Mouse (Mus musculus) naive thymus-derived CD4-positive, alpha-beta T cell, adult 2 months (primary cell): ENCODE results near the gene Btbd11.

ENCODE experiments used
- DNase-seq: peaks from one replicate; pipeline ENCODE4 v3.0.0-alpha.2; 2011; ENCODE audit warnings: low read depth

Btbd11 gene

DNA sequence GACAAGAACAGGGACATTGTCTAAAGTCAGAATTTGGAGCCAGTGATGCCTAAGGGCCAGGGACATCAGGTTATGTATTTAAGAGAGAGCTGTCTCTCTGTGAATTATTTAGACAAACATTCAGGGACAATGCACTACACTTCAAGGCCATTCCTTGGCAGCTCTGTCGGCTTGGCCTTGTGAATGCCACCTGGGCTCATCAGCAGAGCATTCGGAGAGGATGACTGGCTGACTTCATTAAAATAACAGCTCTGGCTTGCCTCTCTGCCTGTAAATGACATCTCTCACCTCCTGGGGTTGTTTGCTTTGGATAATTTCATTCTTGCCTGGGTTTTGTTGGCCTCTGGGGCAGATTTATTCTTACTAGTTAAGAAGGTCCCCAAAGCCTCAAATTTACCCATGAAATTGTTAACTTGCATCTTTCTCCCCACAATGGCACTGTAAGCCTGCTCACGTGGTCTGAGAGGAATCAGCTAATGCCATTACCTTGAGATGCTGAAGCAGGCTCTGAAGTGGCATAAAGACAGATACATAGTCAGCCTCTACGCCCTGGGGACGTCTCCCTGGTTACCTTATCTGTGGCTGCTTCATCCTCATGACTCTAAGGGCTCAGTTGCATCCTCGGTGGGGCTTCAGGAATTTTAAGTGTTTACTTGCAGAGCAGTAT, 93.5 kb downstream of the Btbd11 start:
- no peak for DNase-seq

DNA sequence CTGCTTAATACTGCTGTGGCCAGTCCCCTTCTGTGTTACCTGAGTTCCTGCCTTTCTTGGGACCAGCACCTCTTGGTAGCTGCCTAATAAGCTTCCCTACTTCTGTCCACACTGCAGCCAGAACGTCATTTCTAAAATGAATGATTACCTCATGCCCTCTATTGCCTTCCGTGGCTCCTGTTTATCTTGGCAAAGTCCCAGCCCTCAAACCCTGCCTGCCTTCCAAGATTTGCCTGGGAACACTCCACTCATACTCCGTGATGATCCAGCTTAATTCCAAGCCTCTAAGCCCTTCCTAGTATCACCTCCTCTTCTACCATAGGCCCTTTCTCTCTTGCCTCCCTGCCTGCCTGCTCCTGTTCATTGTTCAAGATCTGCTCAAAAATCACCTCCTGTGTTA, 94.5 kb downstream of the Btbd11 start:
- DNase-seq: no peak

DNA sequence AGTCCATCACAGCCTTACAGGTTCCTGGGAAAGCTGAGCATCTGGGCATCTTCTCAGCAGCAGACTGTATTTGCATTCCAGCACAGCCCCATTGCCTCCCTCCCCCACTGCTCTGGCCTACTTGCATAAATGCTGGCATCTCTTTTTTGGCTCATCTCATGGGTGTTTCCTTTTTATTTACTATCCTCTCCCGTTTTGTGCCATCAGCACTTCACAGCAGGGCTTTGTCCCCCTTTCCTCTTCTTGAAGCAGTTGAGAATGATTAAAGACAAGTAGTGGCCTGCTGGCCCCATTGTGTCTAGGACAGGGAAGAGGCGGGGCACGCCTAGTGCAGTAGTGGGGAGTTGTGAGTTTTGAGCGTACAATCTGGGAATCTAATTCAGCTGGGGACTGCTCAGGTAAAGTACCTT, 95.5 kb downstream of the Btbd11 start:
- DNase-seq: no peak

DNA sequence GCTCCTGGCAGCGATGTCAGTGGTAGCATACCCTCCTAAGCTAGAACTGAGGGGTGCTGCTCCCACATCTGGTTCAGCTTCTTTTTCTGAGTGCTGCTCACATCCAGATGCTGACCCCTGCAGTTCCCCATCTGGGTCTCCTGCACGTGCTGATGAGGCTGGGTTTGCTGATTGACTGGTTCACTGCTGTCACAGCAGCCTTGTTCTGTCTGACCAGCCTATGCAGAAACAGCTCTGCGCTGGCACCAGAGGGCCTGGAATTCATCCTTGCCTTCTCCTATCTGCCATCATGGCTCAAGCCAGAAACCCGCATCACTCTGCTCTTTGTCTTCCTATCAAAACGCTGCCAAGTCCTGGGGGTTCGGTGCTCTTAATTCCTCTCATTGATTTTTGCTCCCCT, 95.9 kb downstream of the Btbd11 start:
- DNase-seq: no peak

DNA sequence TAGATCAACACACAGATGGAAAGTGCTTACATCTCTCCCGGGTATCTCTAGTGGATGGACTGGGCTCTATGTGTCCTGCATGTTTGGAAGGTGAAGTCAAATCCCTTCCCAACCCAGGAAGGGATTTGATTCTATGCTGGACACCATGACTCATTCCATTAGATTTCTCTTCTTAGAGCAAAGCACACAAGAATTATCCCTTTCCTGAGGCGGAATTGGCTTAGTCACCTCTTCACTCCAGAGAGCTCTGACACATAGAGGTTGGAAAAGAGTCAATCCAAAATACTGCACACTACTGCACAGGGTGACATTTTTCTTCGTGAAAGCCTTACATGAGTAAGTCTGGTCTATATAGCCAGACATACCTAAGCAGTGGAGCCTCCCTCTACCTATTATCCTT, 99.8 kb downstream of the Btbd11 start:
- no peak for DNase-seq

DNA sequence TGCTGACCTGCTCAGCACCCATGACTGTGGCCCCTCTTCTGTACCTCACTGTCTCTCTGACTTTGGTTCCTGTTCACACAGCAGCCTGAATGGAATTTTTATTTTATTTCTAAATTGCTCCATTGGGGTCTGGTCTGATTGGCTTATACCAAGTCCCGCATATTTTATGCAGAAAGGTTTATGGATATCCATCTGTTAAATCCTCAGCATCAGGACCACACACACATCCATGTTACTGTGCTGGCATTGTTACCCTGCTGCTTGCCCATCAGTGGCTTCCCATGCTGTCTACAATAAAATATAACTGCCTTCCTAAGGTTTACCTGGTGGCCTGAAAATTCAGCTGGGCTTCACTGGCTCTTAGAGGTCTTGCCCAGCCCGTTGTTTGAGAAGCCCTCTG, 106.0 kb downstream of the Btbd11 start:
- DNase-seq: no peak

DNA sequence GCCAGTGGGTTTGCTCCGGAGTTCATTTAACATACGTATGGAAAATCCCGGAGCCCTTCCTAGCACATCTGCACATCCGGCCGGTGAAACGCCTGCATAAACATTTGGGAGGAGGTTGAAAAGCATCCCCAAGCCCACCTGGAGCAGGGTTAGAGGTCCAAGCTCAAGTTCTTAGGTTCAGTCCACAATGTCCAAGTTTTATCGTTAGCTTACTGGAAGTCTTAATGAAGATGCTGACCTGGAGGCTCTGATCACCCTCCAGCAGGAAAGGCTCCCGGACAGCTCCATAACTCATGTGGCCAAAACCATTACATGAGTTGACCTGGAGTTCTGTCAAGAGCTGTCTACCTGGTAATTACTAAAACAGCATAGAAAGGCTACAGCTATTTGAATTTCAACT, 109.7 kb downstream of the Btbd11 start:
- no peak for DNase-seq

DNA sequence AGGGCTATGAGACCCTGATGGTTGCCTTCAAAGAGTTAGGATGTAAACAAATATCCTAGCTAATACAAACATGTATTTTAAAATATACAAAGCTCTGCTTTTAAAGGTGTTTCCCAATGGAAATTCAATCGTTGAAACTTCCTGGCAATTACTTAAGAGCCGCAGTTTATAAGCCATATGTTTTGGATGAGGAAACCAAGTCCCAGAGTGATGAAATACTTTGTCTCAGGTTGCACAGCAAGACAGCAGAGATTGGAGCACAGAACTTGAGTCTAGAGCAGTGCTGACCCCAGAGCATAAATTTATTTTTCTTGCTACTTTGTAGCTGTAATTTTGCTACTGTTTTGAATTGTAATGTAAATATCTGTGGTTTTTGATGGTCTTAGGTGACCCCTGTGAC, 110.4 kb downstream of the Btbd11 start:
- no peak for DNase-seq

DNA sequence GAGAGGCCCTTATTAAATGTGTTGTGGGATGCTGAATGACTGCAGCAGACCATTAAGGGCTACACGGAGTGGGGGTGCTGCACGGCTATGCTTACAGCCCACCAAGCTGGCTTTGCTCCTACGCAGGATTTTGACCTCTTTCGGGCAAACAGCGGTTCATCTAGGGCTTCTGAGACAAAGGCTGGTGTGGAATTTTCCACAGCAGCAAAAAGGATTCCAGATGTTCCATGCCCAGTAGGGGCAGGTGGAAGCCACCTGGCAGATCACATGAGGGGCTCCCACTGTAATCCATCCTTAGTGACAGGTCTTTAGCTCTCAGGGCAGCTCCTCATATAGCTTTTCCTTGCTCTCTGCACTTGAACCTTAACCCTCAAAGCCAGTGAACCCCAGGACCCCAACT, 111.3 kb downstream of the Btbd11 start:
- no peak for DNase-seq

DNA sequence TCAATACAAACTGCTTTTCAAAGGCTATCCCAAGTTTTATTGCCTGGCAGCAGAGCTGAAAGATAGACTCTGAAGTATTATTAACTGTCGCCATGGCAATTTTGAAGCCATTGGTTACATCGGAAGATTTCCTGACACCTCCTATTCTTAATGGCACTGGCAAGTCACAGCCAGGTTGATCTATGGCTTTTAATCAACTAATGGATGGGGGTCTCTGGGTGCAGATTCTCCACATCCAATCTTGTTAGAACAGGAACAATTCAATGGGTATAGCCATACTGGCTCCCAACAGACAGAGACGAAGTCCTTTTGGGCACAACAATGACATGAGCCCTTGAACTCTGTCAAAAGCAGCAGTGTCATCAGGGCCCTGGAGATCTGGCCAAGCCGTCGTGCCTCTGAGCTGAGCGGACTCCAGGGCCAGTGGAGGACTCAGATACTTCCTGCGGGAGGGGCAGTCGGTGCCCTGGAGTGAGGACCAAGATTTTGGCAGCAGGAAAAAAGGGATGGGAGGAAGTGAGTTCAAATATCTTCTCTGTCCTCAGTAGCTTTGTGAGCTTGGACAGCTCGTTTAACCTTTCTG, 114.0 kb downstream of the Btbd11 start:
- DNase-seq: no peak

DNA sequence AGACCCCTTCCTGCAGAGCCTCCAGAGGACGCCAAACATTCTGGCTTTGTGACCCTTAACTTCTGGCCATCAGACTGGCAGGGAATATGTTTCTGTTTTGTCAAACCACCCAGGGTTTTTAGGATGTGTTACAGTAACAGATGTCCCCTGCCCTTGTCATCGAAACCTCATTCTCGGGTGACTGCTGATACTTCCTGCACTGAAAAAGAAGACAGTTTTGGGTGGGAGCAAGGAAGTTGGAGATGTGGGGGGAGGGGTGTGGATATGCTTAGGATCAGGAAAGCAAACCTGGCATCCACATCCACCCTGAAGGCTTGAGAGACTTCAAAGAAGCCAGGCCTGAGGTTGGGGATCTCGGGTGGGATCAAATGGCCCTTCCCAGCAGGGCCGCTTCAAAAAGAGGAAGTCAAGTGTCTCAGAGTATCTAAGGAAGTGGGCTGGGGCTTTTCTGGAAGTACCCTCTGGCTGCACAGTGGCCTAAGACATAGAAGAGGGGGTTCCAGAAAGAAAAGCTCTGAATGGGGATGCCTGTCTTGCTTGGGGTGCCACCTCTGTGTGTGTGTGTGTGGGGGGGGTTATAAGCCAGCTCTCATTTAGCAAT, 115.5 kb downstream of the Btbd11 start:
- no peak for DNase-seq

DNA sequence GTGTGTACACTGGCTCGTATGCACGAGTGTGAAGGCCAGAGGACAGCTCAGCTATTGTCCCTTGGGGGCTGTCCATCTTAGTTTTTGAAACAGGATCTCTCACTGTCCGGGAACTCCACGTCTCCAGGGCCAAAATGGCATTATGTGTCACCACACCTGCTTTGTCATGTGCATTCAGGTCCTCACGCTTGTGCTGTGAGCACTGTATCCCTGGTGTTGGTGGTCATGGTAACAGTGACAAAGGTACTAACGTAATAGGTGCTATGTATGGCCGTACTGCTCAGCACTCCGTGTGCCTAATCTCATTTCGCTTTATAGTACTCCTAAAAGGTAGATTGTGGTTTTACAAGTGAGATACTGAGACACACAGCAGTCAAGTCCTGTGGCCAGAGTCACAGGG, 116.0 kb downstream of the Btbd11 start:
- no peak for DNase-seq

DNA sequence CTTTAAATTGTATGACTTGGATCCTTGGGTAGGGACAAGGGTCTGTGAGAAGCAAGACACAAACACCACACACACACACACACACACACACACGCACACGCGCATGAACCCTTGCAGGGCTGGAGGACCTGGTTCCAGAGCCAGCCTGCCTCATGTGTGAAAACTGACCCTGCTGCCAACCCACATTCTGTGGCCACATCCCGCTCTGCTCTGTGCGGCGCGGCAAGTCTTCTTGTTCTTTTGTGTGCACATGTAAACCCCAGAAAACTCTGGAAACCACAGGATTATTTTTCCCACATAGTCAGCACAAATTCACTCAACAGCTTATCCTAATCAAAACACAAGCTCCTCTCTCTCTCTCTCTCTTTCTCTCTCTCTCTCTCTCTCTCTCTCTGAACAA, 116.8 kb downstream of the Btbd11 start:
- DNase-seq: no peak

DNA sequence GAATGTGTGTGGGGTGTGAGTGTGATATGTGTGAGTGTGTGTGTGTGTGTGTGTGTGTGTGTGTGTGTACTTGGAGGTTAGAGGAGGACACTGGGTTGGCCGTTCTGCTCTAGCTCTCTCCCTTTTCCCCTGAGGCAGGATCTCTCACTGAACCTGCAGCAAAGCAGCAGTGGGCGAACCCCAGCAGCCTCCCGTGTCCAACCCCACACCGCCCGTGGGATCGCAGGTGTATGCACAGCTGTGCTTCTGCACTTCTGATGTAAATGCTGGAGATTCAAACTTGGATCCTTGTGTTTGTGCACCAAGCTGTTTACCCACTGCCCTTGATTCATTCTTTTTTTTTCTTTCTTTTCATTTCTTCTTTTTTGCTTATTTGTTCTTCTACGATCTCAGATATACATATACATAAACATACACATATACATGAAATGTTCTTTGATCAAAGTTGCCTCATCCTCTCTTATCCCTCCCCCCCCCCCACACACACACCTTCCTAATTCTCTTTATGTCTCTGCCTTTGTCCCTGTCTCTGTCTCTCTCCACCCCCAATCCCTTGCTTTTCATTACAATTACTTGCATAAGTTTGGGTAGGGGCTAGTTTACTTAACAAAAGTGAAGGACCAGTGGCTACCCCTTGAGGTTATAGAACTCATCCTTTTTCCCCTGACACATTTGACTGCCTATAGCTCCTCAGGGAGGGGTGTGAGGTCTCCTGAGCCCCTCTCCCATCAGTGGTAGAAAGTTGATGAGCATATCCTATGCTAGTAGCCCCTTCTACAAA, 120.8 kb downstream of the Btbd11 start:
- DNase-seq: no peak

DNA sequence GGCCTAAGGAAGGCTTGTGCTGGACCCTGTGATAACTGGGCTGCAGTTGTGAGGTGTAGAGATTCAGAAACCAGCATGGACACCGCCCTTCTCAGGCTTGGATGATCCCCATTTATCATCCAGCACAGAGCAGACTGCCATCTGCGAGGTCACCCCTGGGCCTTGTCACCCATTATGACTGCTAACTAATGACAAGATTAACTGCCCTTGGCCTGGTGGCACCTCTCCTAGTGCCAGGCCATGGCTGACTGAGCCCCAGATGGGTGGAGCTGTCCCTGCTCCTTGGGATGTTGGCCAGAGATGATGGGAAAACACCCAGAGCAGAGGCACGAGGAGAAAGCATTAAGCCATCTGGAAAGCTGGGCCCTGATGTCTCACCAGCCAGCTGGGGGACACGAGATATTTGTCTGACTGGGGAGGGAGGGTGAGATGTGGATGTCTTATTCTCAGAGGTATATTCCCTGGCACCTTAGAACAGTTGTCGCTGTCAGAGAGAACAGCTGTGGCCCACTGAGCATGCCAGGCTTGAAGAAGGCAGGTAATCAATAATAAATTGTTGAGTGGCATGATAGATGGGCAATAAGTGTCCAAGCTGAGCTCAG, 121.7 kb downstream of the Btbd11 start:
- no peak for DNase-seq

DNA sequence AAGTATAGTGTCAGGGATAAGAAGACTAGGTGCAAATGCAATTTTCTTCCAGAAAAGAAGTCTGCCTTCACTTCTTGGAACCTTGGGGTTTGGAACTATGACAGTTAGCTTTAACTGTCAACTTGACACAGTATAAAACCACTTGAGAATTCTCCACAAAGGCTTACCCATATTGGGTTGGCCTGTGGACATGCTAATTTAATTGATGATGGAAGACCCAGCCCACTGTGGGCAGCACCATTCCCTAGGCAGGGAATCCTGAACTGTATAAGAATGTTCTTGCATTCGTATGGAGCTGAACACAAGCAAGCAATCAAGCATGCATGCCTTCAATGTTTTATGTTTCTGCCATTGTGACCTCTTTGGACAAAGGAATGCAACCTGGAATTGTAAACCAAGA, 122.4 kb downstream of the Btbd11 start:
- no peak for DNase-seq

DNA sequence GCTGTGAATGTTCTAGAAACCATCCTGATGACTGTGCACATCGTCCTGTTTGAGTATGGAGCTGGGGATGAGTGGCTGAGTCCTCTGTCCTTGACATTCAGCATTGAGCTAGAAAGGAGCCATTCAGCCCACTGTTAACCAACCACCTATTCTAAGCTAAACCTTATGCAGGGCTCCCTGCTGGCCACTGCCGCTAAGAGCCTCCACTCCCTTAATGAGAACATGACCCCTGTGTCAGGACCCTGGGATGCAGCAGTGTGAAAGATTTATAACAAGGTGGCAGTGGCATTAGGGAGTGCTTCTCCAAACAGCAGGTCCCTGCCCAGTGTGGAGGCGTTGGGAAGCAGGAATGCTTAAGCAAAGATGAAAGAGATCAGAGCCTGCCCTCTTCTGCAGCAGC, 123.7 kb downstream of the Btbd11 start:
- DNase-seq: no peak

DNA sequence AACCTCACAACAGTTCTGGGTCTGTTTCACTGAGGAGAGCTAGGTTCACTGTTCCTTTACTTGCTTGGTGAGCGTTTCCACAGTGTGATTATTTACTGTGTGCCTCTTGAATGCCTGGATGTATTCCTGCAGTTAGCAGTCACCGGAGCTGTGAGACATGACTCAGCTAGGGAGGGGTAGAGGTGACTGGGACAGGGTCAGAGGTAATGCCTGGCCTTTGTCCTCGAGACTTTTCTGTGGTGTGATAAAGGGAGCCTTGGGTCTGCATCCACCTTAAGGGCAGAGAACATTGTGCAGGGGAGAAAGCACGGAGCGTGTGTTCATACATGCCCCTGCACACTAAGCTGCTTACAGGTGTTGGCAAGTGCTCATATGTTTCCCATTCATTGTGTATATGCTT, 126.2 kb downstream of the Btbd11 start:
- no peak for DNase-seq

DNA sequence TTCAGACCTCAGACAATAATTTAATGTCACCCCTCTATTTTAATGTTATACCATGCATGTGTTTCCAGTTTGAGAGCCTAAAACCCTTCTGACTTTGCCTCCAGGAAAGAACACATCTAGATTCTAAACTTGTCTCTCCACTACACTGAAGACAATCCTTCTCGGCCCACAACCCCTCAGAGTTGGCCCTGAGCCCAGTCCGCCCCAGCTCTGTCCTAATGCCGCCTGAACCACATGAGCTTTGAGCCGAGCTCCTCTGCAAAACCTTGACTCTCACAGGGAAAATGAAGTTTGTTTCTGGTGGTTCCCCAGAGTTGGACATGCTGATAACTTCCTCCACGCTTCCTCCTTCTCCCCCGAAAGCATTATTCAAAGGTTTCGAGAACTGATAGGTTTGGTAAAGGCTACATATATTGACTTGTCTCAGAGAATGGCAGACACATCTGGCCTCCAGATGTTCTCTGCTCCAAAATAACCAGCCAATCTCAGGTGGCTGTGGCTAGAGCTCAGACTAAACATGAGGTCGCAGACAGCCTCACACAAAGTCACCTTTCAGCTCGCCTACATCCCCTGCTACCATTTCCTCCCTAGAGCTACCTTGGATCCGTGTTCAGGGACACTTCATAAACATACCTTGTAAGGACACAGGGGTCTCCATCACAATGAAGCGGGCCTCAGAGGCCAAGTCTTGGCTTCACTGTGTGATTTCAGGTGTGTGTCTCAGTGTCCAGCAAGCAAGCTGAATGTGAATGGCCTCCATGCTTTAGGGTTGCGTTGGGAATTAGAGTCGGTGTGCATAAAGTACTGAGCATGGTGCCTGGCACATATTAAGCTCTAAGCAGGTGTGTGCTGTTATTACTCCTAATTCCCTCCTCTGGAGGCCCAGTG, 130.9 kb downstream of the Btbd11 start:
- no peak for DNase-seq

DNA sequence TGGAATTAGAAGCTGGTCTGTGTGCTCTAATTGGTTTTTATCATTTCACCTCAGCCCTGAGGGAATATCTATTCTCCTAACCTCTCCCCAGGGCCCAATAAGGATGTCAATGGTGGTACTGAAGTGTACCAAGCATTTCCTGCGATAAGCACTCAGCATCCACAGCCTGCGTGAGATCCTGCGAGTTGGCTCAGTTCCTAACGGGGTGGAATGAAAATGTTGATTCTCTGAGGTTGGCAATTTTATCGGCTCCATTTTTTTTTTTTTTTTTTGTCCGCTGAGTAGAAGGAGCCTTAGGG, 131.4 kb downstream of the Btbd11 start:
- no peak for DNase-seq

DNA sequence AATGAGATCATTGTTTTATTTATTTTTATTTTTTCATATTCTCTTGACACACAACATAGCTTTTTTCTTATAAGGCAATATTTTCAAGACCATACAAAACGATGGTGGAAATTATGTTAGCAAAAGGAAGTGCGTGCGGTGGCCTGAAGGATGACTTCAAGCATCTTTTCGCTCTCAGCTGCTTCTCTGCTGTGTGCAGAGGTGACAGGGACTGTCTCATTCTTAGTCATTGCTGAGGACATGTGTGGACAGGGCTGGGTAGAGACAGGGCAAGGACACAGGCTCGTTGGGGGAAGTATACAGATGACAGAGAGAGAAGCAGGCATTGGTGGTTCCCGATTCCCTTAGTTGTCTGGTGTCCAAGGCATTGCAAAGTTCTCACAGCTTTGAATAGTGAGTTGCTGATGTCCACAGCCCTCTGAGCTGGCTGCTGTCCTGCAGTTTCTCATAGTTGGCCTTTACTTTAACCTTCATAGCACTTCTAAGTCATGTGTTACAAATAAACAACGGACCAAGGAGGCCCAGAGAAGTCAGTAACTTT, 135.7 kb downstream of the Btbd11 start:
- DNase-seq: no peak
